Mouse (Mus musculus) limb, embryonic 10.5 days (tissue): Measurements from ENCODE around the gene Chodl. TPM values are rescaled to one million over a fixed set of nuclear protein-coding genes. Genes with fewer than 3 reads are reported as not detected.

Experiments
- DNase-seq: peaks from one replicate; pipeline ENCODE4 v3.0.0-alpha.2; 2017; ENCODE audit warnings: low spot score
- H3K27ac ChIP-seq: fragments of 300-500 bp; sonication (generic); 2 replicates; pipeline ENCODE4 v1.5.1; 2016; ENCODE audit warnings: mild to moderate bottlenecking
- H3K27me3 ChIP-seq: fragments of 300-500 bp; sonication (generic); 2 replicates; pipeline ENCODE4 v1.6.1; 2016; ENCODE audit warnings: low read depth, mild to moderate bottlenecking; ENCODE audit not compliant: poor library complexity, severe bottlenecking
- H3K36me3 ChIP-seq: fragments of 300-500 bp; sonication (generic); 2 replicates; pipeline ENCODE4 v1.6.1; 2016; ENCODE audit warnings: mild to moderate bottlenecking, moderate library complexity
- H3K4me1 ChIP-seq: fragments of 300-500 bp; sonication (generic); 2 replicates; pipeline ENCODE4 v1.6.1; 2016
- H3K4me3 ChIP-seq: fragments of 300-500 bp; sonication (generic); 2 replicates; pipeline ENCODE4 v1.5.1; 2016; ENCODE audit warnings: mild to moderate bottlenecking, moderate library complexity
- H3K9me3 ChIP-seq: fragments of 300-500 bp; sonication (generic); replicated peaks from 2 replicates; pipeline ENCODE4 v1.6.1; 2016; ENCODE audit warnings: mild to moderate bottlenecking
- whole genome bisulfite sequencing: fragments of 180-500 bp; shearing (Covaris S2); methylation state at CpG from one replicate; pipeline ENCODE4 v1.1.7; 2016; 5-methylcytosine and 5-hydroxymethylcytosine counted together
- polyA plus RNA-seq: library from polyadenylated mRNA; unstranded; fragments of >200 nt; fragmentation: Nextera tagmentation; extraction: Ambion mirVana; gene quantifications from 2 replicates; pipeline ENCODE4 v1.2.1, GENCODE M21; 2016

Chodl gene
- 0.35 TPM in 1 of 2 replicates, not detected in the other for polyA plus RNA-seq

GRCm38 (mm10) chr16:78930382-78931286 lies at the start of gene Chodl:
TSS of gene Chodl (plus strand) at chr16:78930948.
- Histone ChIP-seq H3K9me3 (no peaks in the 10 kb centered on the region), H3K27ac (no peak within 1 kb of the TSS), H3K36me3 (no peaks in the 10 kb centered on the region), H3K4me3 (peak within 1 kb of the TSS; percentile 56), H3K27me3 (peaks cover 15% of the 10 kb centered on the region), H3K4me1 (peaks cover 9% of the 10 kb centered on the region)
- WGBS = 11% methylated on average over 19 of the region's 19 CpGs
- peak; percentile 29 for DNase-seq

- H3K9me3 ChIP-seq = no peaks in the 10 kb centered on the region
- no peak overlapping the region for H3K27ac ChIP-seq
- no peaks in the 10 kb centered on the region for H3K36me3 ChIP-seq
- 76% methylated on average over 5 of the region's 5 CpGs for whole genome bisulfite sequencing
- no peaks in the 10 kb centered on the region for H3K27me3 ChIP-seq
- DNase-seq = no peak
- no peaks in the 10 kb centered on the region for H3K4me1 ChIP-seq
- no peak overlapping the region for H3K4me3 ChIP-seq
Measured at GRCm38 (mm10) chr16:78922644-78923043, 8.1 kb upstream of the Chodl start.

- Histone ChIP-seq H3K4me1 (peaks cover 9% of the 10 kb centered on the region), H3K4me3 (peak overlapping the region; percentile 56), H3K36me3 (no peaks in the 10 kb centered on the region), H3K9me3 (no peaks in the 10 kb centered on the region), H3K27me3 (peaks cover 15% of the 10 kb centered on the region), H3K27ac (no peak overlapping the region)
- peak; percentile 46 for DNase-seq
- 13% methylated on average over 16 of the region's 16 CpGs for WGBS
Measured at GRCm38 (mm10) chr16:78931287-78932025, 708 bp downstream of the Chodl start.

GRCm38 (mm10) chr16:78934298-78934697 lies 3.5 kb downstream of the Chodl start:
- H3K4me3 ChIP-seq = no peak overlapping the region
- H3K27ac ChIP-seq = no peak overlapping the region
- H3K4me1 ChIP-seq = peaks cover 9% of the 10 kb centered on the region
- no peak for DNase-seq
- WGBS = 95% methylated on average over 2 of the region's 2 CpGs
- H3K9me3 ChIP-seq = no peaks in the 10 kb centered on the region
- H3K36me3 ChIP-seq = no peaks in the 10 kb centered on the region
- H3K27me3 ChIP-seq = peaks cover 15% of the 10 kb centered on the region

GRCm38 (mm10) chr16:78937755-78938154 lies 7.0 kb downstream of the Chodl start:
- WGBS = 66% methylated on average over 8 of the region's 8 CpGs
- no peak overlapping the region for H3K27ac ChIP-seq
- H3K27me3 ChIP-seq = no peaks in the 10 kb centered on the region
- H3K4me1 ChIP-seq = no peaks in the 10 kb centered on the region
- DNase-seq = no peak
- H3K36me3 ChIP-seq = no peaks in the 10 kb centered on the region
- H3K9me3 ChIP-seq = no peaks in the 10 kb centered on the region
- H3K4me3 ChIP-seq = no peak overlapping the region

GRCm38 (mm10) chr16:78950359-78950758 lies 19.6 kb downstream of the Chodl start:
- no peak for DNase-seq
- 87% methylated on average over 4 of the region's 4 CpGs for WGBS
- H3K4me1 ChIP-seq = no peaks in the 10 kb centered on the region
- H3K4me3 ChIP-seq = no peak overlapping the region
- H3K9me3 ChIP-seq = no peaks in the 10 kb centered on the region
- H3K27ac ChIP-seq = no peak overlapping the region
- H3K36me3 ChIP-seq = no peaks in the 10 kb centered on the region
- no peaks in the 10 kb centered on the region for H3K27me3 ChIP-seq

GRCm38 (mm10) chr16:78957434-78957833 lies 26.7 kb downstream of the Chodl start:
- DNase-seq = no peak
- H3K4me1 ChIP-seq = no peaks in the 10 kb centered on the region
- no peaks in the 10 kb centered on the region for H3K27me3 ChIP-seq
- no peak overlapping the region for H3K4me3 ChIP-seq
- no peaks in the 10 kb centered on the region for H3K9me3 ChIP-seq
- no peaks in the 10 kb centered on the region for H3K36me3 ChIP-seq
- no peak overlapping the region for H3K27ac ChIP-seq
- WGBS = 59% methylated on average over 2 of the region's 2 CpGs

- WGBS = 38% methylated on average over 13 of the region's 13 CpGs
- DNase-seq = no peak
Measured at GRCm38 (mm10) chr16:78969091-78969731, 38.5 kb downstream of the Chodl start.

GRCm38 (mm10) chr16:78974099-78974498 lies 43.4 kb downstream of the Chodl start:
- Histone ChIP-seq H3K27me3 (no peaks in the 10 kb centered on the region), H3K27ac (no peak overlapping the region), H3K4me1 (no peaks in the 10 kb centered on the region), H3K9me3 (no peaks in the 10 kb centered on the region), H3K4me3 (no peak overlapping the region), H3K36me3 (no peaks in the 10 kb centered on the region)
- 94% methylated on average over 13 of the region's 13 CpGs for WGBS
- no peak for DNase-seq

More at GRCm38 (mm10) chr16:78969091-78969731, 38.5 kb downstream of the Chodl start:
- H3K4me1 ChIP-seq = no peaks in the 10 kb centered on the region
- H3K4me3 ChIP-seq = no peak overlapping the region
- no peaks in the 10 kb centered on the region for H3K9me3 ChIP-seq
- no peak overlapping the region for H3K27ac ChIP-seq
- H3K36me3 ChIP-seq = no peaks in the 10 kb centered on the region
- no peaks in the 10 kb centered on the region for H3K27me3 ChIP-seq

- Histone ChIP-seq H3K9me3 (no peaks in the 10 kb centered on the region), H3K36me3 (no peaks in the 10 kb centered on the region), H3K27me3 (no peaks in the 10 kb centered on the region), H3K4me3 (no peak overlapping the region), H3K27ac (no peak overlapping the region), H3K4me1 (no peaks in the 10 kb centered on the region)
- DNase-seq = no peak
- 76% methylated on average over 8 of the region's 8 CpGs for WGBS
Measured at GRCm38 (mm10) chr16:78976384-78976783, 45.6 kb downstream of the Chodl start.
